Mouse (Mus musculus) stomach, postnatal 0 days (tissue): Measurements from ENCODE around the gene Galnt7. TPM values are rescaled to one million over a fixed set of nuclear protein-coding genes. Genes with fewer than 3 reads are reported as not detected.

Source experiments
- ATAC-seq: fragments of 200-750 bp; cut with Nextera tagmentation; 2 replicates; pipeline ENCODE4 v1.8.0; 2017; ENCODE audit not compliant: low FRiP score, low TSS enrichment
- DNase-seq: peaks from one replicate; pipeline ENCODE4 v3.0.0-alpha.2; 2016; ENCODE audit warnings: low spot score
- H3K27ac ChIP-seq: fragments of 300-500 bp; sonication (generic); replicated peaks from 2 replicates; pipeline ENCODE4 v1.5.1; 2014; ENCODE audit warnings: mild to moderate bottlenecking, control low read depth
- H3K27me3 ChIP-seq: fragments of 300-500 bp; sonication (generic); 2 replicates; pipeline ENCODE4 v1.6.1; 2014; ENCODE audit warnings: low read length; ENCODE audit not compliant: control insufficient read depth, insufficient read depth
- H3K36me3 ChIP-seq: fragments of 300-500 bp; sonication (generic); 2 replicates; pipeline ENCODE4 v1.6.1; 2014; ENCODE audit warnings: low read length, mixed read lengths; ENCODE audit not compliant: control insufficient read depth, insufficient read depth
- H3K4me1 ChIP-seq: fragments of 300-500 bp; sonication (generic); replicated peaks from 2 replicates; pipeline ENCODE4 v1.6.1; 2014; ENCODE audit warnings: antibody characterized with exemption; ENCODE audit not compliant: control insufficient read depth, insufficient read depth
- H3K4me2 ChIP-seq: fragments of 300-500 bp; sonication (generic); replicated peaks from 2 replicates; pipeline ENCODE4 v1.6.1; 2014; ENCODE audit warnings: low read depth, mild to moderate bottlenecking, control low read depth, moderate library complexity
- H3K4me3 ChIP-seq: fragments of 300-500 bp; sonication (generic); 2 replicates; pipeline ENCODE4 v1.5.1; 2014; ENCODE audit warnings: low read depth, low read length, control low read depth
- H3K9ac ChIP-seq: fragments of 300-500 bp; sonication (generic); 2 replicates; pipeline ENCODE4 v1.6.1; 2014; ENCODE audit warnings: mild to moderate bottlenecking, low read length, control low read depth, mixed read lengths
- H3K9me3 ChIP-seq: fragments of 300-500 bp; sonication (generic); 2 replicates; pipeline ENCODE4 v1.6.1; 2016; ENCODE audit warnings: low read length; ENCODE audit not compliant: control insufficient read depth
- CTCF ChIP-seq: IDR thresholded peaks from 2 replicates; pipeline ENCODE4 v1.5.1; 2016; ENCODE audit warnings: antibody characterized with exemption, low read depth, mild to moderate bottlenecking, moderate library complexity
- EP300 ChIP-seq: optimal IDR thresholded peaks from 2 replicates; pipeline ENCODE3; 2016; ENCODE audit warnings: antibody characterized with exemption
- WGBS: fragments of 180-500 bp; shearing (Covaris S2); extraction: QIAGEN DNeasy Blood & Tissue Kit; methylation state at CpG from one replicate; pipeline ENCODE4 v1.1.7; 2014; 5-methylcytosine and 5-hydroxymethylcytosine counted together
- polyA plus RNA-seq: library from polyadenylated mRNA; unstranded; fragments of >200 nt; fragmentation: Nextera tagmentation; extraction: Ambion mirVana; gene quantifications from 2 replicates; pipeline ENCODE4 v1.2.1, GENCODE M21; 2015

The Galnt7 gene
- polyA plus RNA-seq, 1 experiment from 2014 or later: 30.6 TPM

GRCm38 (mm10) chr8:57591681-57592080 is 61.2 kb downstream of the Galnt7 start:
- H3K4me2 ChIP-seq: no peak overlapping the region
- WGBS: 96% methylated on average over 4 of the region's 4 CpGs
- no peaks in the 10 kb centered on the region for H3K36me3 ChIP-seq
- H3K9ac ChIP-seq: no peak overlapping the region
- H3K4me3 ChIP-seq: no peak overlapping the region
- no peaks in the 10 kb centered on the region for H3K27me3 ChIP-seq
- DNase-seq (no peak), ATAC-seq (no peak)
- no peaks in the 10 kb centered on the region for H3K9me3 ChIP-seq
- TF ChIP-seq EP300: no peak
- TF ChIP-seq CTCF: no peak
- H3K4me1 ChIP-seq: no peaks in the 10 kb centered on the region
- no peak overlapping the region for H3K27ac ChIP-seq

- TF ChIP-seq CTCF (no peak), EP300 (no peak)
- no peak overlapping the region for H3K4me3 ChIP-seq
- no peaks in the 10 kb centered on the region for H3K4me1 ChIP-seq
- ATAC-seq (no peak), DNase-seq (no peak)
- H3K9me3 ChIP-seq: no peaks in the 10 kb centered on the region
- H3K27me3 ChIP-seq: no peaks in the 10 kb centered on the region
- H3K27ac ChIP-seq: no peak overlapping the region
- WGBS: 78% methylated on average over 8 of the region's 8 CpGs
- no peaks in the 10 kb centered on the region for H3K36me3 ChIP-seq
- no peak overlapping the region for H3K4me2 ChIP-seq
- H3K9ac ChIP-seq: no peak overlapping the region
Observed at GRCm38 (mm10) chr8:57590015-57590414, 62.8 kb downstream of the Galnt7 start.

GRCm38 (mm10) chr8:57589176-57589575 is 63.7 kb downstream of the Galnt7 start:
- ATAC-seq (peak; percentile 86), DNase-seq (no peak)
- Histone ChIP-seq H3K27ac (no peak overlapping the region), H3K4me1 (no peaks in the 10 kb centered on the region), H3K27me3 (no peaks in the 10 kb centered on the region), H3K9ac (no peak overlapping the region), H3K9me3 (no peaks in the 10 kb centered on the region), H3K4me3 (no peak overlapping the region), H3K36me3 (no peaks in the 10 kb centered on the region), H3K4me2 (no peak overlapping the region)
- TF ChIP-seq CTCF (no peak), EP300 (no peak)
- 67% methylated on average over 9 of the region's 9 CpGs for WGBS

GRCm38 (mm10) chr8:57588604-57589003 is 64.2 kb downstream of the Galnt7 start:
- no peak for ATAC-seq
- DNase-seq: no peak
- H3K9me3 ChIP-seq: no peaks in the 10 kb centered on the region
- H3K9ac ChIP-seq: no peak overlapping the region
- H3K4me2 ChIP-seq: no peak overlapping the region
- H3K27ac ChIP-seq: no peak overlapping the region
- TF ChIP-seq EP300: no peak
- TF ChIP-seq CTCF: no peak
- 82% methylated on average over 1 of the region's 1 CpGs for WGBS
- H3K27me3 ChIP-seq: no peaks in the 10 kb centered on the region
- H3K4me1 ChIP-seq: no peaks in the 10 kb centered on the region
- no peak overlapping the region for H3K4me3 ChIP-seq
- no peaks in the 10 kb centered on the region for H3K36me3 ChIP-seq

- Histone ChIP-seq H3K36me3 (no peaks in the 10 kb centered on the region), H3K4me3 (no peak overlapping the region), H3K9me3 (no peaks in the 10 kb centered on the region), H3K9ac (no peak overlapping the region), H3K27ac (no peak overlapping the region), H3K27me3 (no peaks in the 10 kb centered on the region), H3K4me2 (no peak overlapping the region), H3K4me1 (no peaks in the 10 kb centered on the region)
- DNase-seq (no peak), ATAC-seq (no peak)
- 40% methylated on average over 4 of the region's 4 CpGs for WGBS
- TF ChIP-seq CTCF (no peak), EP300 (no peak)
Observed at GRCm38 (mm10) chr8:57586667-57587066, 66.2 kb downstream of the Galnt7 start.

- Histone ChIP-seq H3K4me2 (no peak overlapping the region), H3K4me1 (no peaks in the 10 kb centered on the region), H3K36me3 (no peaks in the 10 kb centered on the region), H3K27ac (no peak overlapping the region), H3K27me3 (no peaks in the 10 kb centered on the region), H3K9ac (no peak overlapping the region), H3K9me3 (no peaks in the 10 kb centered on the region), H3K4me3 (no peak overlapping the region)
- WGBS: 69% methylated on average over 3 of the region's 3 CpGs
- DNase-seq: no peak
- no peak for ATAC-seq
- TF ChIP-seq EP300 (no peak), CTCF (no peak)
Observed at GRCm38 (mm10) chr8:57585831-57586230, 67.0 kb downstream of the Galnt7 start.

- H3K4me3 ChIP-seq: no peak overlapping the region
- H3K9ac ChIP-seq: no peak overlapping the region
- ATAC-seq (no peak), DNase-seq (no peak)
- no peaks in the 10 kb centered on the region for H3K4me1 ChIP-seq
- no peak for TF ChIP-seq CTCF
- no peak for TF ChIP-seq EP300
- H3K27ac ChIP-seq: no peak overlapping the region
- H3K36me3 ChIP-seq: no peaks in the 10 kb centered on the region
- H3K4me2 ChIP-seq: no peak overlapping the region
- H3K27me3 ChIP-seq: no peaks in the 10 kb centered on the region
- WGBS: 85% methylated on average over 5 of the region's 5 CpGs
- no peaks in the 10 kb centered on the region for H3K9me3 ChIP-seq
Observed at GRCm38 (mm10) chr8:57585128-57585442, 67.7 kb downstream of the Galnt7 start.
